Mouse (Mus musculus) neutrophil, adult 5-6 weeks (primary cell): ENCODE results near the gene 4921507P07Rik. TPM values are rescaled to one million over a fixed set of nuclear protein-coding genes. Genes with fewer than 3 reads are reported as not detected.
"Not testable (repeated sequence)": the region's sequence is repeated elsewhere in the genome, so short reads cannot be mapped to it uniquely, and the experiment has no call there.

Experiments used
- ATAC-seq: fragments of 151-379, 151-347 bp; 2 replicates; pipeline ENCODE4 v1.8.0; 2017; ENCODE audit warnings: mild to moderate bottlenecking, moderate TSS enrichment; ENCODE audit not compliant: insufficient number of reproducible peaks, poor library complexity, low FRiP score, severe bottlenecking; ENCODE audit errors: extremely low read depth
- total RNA-seq: library from RNA; stranded (forward); fragments of 200-1000 nt; gene quantifications from 2 replicates; pipeline ENCODE4 v1.2.3, GENCODE M21; 2017

Gene 4921507P07Rik
- total RNA-seq, 1 experiment from 2014 or later: 0.35 TPM

DNA sequence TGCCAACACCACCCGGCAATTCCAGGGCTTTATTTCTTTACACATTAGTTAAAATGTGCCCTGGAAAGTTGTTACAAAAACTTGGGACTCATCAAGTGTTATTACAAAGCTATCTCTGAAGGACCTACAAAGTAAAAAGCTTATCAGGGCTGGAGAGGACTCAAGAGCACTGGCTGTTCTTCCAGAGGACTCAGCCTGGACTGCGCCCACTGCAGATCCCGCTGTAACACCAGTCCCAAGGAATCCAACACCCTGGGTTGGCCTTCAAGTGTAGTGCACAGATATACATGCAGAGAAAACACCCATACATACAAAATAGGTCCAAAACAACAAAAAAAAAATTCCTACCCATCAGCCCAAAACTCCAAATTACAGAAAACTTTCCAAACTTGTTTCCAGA is 32.8 kb downstream of the 4921507P07Rik start:
- ATAC-seq: no peak

DNA sequence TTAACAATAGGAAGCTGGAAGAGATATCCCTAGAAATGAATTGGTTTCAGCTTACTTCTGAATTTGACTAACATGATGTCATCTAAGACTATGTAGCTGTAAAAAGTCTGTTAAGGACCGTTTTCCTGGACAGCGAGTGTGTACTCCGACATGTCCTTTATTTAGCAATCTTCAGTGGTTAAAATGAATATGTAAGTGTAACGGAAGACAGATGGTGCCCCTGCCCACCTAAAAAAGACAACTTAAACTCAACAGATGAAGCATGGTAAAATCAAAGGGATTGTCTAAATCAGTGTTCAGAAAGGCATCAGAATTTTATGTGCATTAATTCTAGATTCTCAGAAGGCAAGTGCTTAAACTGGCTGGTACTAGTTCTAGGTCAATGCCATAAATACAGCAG is 34.0 kb downstream of the 4921507P07Rik start:
- no peak for ATAC-seq

DNA sequence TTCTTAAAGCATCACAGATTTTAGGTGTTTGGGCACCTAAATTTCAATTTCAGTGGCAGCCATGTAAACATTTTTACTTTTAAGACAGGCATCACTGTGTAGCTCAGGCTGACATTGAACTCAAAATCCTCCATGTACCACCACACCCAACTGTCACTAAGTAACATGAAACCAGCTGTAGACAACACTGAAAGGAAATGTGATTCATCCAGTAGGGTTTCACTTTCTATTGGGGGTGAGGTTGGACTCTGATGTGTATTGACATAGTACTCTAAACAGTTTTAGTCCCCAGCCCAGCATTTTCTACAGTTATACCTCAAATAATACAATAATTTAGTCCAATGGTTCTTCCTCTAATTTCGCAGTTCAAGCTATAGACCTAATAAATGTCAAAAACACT is 35.7 kb downstream of the 4921507P07Rik start:
- peak; percentile 30; the same call in 1 of the 2 replicates for ATAC-seq

DNA sequence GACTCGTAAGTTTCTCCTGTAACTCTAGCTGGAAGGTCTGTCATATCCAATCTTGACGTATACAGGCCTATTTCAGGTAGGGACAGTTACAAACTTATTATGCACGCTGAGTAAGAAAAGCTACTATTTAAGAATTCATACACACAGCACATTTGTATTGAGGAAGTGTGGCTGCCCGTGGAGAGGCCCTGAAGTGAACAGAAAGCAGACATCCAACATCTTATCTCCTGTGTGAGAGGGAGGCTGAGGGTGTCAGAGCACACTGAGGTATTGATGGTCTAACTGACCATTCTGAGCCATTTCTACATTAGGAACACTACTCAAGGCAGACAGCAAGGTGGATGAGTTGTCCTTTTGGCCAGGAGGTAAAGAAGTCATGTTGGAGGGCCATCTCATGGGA is 37.6 kb downstream of the 4921507P07Rik start:
- no peak for ATAC-seq

DNA sequence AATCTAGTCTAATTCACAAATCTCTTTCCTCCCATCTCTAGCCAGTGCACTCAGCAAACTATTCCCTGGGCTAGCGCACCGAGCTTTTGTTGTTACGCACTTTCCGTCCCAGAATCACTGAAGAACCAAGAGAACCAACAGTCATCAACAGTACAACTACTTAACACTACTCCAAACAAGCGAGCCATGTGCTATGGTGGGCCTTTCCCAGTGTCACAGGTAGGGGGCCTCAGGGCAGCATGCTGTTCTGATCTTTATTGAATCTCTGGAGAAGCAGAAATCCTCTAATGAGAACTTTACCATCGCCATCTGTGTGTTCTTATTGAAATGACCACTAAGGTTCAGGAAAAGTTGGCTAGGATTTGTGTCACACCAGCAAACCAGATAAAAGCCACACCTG is 38.9 kb downstream of the 4921507P07Rik start:
- ATAC-seq: no peak

DNA sequence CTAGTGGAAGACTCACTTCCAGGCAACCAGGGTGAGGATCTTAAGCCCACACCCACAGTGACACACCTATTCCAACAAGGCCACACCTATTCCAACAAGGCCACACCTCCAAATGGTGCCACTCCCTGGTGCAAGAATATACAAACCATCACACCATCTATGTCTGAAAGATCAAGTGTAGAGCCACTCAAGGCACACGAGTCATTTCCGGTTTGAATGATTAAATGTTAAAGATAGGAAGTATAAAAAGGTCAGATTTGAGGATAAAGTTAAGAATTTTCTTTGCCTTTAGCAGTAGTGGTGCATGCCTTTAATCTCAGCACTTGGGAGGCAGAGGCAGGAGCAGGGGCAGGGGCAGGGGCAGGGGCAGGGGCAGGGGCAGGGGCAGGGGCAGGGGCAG is 42.2 kb downstream of the 4921507P07Rik start:
- ATAC-seq: not testable (repeated sequence)

DNA sequence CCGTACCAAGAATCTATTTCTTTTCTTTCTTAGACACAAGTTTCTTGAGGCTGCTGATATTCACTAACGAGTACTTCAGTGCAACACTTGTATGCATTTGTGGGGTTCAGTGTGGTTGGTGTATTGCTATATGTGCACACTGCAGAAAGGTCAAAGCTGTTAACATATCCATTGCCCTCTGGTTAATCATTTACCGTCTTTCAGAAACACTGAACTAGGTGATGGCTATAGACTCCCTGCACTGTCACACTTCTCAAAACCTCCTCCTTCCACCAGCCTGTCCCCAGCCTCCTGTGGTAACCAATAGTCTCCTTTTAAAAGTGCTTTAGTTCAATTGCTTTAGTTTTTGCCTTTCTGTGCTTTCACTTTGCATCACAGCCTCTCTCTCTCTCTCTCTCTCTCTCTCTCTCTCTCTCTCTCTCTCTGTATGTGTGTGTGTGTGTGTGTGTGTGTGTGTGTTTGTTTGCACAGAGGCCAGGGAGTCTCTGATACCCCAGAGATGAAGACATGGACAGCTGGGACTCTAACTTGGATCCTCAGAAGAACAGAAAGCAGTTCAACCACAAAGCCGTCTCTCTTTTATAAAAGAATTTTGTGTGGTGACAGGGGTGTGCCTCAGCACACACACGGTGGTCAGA is 43.4 kb downstream of the 4921507P07Rik start:
- ATAC-seq: no peak

DNA sequence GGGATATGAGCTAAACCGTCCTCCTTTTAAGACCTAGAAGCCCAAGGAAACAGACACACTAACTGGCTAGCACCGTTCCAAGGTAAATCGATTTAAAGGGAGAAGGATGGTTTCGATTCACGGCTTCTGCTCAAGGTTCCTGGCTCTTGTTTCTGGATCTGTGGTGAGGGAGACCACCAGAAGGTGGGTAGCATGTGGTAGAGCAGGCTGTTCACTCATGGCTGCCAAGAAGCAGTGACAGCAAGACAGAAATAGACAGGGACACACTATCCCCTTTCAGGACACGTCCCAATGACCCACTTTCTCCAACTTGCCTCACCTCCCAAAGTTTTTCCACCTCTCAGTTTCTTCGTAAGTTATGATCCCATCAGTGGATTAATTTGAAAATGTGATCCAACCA is 46.6 kb downstream of the 4921507P07Rik start:
- no peak for ATAC-seq

DNA sequence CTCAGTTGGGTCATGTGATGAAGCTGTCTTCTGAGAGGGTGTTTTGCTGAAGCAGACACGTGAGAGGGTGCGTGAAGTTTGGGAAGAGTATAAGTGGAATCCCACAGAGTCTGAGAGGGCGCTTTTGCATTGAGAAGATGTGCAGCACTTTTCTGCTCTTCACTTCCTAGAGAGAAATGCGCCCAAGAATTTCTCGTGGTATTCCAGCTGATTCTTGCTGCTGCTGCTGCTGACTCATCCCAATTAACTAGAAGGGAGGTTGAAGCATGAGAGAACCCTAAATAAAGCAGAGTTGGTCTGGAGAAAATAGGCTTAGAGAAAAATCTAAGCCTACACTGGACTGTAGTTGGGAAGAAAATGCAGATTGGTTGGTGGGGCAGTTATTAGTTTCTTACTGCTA is 47.4 kb downstream of the 4921507P07Rik start:
- ATAC-seq: no peak

DNA sequence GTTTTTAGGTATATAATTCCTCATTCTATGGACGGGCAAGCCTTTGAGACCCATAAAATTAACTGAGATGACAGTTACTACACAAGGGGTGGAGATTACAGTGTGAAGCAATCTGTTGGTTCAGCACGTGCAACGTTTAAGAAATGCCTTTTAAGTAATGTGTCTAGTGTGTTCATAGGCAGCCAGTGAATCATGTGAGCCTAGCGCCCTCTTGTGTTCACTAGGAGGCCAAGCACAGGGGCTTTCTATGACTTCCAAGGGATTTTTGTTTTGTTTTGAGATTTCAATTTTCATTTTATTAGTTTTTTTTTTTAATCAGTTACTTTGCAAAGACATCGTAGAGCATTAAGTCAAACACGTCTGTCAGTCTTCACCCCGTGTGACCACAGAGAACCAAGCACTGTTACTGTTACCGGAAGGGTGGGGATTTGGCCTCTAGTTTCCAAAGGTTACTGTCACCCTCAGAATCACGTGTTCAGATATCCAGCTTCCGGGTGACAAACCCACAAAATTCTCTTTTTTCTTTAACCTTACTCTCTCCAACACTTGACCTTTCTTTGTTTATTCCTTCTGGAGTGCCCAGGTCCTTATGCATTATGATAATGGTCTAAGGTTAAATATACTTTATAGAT is 50.9 kb downstream of the 4921507P07Rik start:
- ATAC-seq: peak; percentile 81

DNA sequence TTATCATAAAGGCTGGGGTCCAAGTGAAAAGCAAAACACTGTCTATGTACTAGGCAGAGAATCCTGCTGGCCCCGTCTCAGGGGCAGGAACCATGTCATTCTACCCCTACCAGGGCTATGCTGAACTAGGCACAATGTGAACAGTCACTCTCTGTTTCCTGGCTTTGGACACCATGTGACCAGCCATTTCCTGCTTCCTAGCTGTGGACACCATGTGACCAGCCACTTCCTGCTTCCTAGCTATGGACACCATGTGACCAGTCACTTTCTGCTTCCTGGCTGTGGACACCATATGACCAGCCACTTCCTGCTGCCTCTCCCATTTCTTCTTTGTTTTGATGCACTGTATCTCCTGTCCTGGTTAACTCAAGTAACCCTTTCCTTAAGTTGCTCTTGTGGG is 53.9 kb downstream of the 4921507P07Rik start:
- ATAC-seq: peak; percentile 16; the same call in 1 of the 2 replicates

DNA sequence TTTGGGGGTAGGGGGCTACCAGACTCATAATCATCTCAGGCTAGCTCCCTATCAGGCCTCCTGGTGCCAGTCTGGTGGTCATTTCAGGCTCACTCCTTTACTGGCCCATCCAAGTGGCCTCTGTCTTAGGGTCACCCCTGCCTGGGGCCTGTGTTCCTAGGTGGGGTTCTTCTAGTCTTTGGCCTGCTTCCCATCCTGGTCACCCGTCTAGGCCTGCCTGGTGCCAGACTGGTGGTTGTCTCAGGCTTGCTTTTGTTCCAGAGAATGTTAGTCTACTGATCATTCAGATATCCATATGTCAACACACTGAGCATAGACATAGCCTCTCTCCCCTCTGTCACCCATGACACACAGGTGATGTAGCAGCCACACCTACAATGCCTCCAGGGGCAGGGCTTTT is 56.8 kb downstream of the 4921507P07Rik start:
- no peak for ATAC-seq

DNA sequence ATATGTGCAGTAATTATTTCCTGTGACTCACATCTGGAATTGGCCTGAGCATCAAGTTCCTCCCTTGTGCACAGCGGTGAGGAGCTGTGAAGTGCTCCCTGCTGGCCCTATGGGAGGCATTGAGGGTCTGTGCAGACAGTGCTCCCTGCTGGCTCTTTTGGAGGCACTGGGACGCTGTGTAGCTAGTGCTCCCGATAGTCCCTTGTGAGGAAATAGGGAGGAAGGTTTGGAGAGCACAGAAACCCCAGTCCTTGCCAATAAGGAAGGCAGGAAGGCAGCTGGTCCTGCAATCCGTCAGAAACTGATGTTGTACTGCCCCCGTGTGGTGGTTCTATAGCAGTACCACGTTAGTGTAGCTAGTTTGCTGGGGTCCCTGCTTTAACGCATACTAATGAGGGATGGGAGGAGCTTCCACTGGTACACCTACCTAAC is 60.0 kb downstream of the 4921507P07Rik start:
- peak; percentile 57; the same call in 1 of the 2 replicates for ATAC-seq

DNA sequence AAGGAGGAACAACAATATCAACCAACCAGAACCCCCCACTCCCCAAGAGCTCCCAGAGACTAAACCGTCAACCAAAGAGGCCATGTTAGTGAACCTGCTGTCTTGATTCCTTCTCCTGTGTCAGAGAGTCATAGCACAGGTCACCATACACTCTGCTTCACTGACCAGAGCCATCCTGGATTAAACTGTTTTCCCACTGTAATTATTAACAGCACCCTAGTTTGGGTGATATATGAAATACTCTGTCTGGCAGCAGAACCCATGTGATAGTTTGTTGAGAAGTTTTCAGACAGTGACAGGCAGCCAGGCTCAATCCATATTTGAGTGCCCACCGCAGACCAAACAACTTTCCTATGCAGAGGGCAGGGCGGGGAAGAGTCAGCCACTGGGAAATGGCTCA is 61.1 kb downstream of the 4921507P07Rik start:
- no peak for ATAC-seq

DNA sequence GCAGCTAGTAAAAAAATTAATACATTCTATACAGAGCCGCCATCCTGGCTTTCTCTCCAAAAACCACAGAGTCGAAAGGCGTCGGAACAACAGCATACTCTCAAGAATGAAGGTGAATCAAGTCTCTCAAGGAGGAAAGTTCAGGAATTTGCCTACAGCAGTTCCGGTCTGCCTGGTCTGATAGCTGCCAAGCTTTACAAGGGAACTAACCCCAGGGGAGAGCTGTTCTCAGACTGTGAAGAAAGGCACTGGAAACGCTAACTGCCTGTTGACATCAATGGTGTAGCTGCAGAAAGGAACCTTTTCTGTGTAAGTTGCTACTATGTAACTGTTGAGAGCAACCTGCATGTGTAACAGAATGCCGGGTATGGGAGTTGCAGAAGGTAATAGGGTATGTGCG is 64.5 kb downstream of the 4921507P07Rik start:
- no peak for ATAC-seq

DNA sequence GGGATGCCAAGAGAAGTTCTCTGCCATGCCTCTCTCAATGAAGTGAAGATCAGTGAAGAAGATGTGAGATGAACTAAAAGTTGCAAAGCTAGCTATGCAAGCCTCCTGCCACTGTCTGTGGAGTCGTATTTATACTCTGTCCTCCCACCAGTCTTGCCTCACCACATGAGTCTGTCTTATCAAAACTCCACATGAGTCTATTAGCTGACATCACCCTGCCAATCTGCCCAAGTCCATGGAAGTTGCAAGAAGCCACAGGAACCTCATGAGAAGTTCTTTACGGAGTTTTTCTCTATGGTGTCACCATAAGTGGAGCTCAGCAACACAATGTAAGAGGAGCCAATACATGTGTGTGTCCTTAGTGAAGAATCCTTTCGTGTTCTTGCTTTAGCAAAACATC is 65.4 kb downstream of the 4921507P07Rik start:
- ATAC-seq: no peak

DNA sequence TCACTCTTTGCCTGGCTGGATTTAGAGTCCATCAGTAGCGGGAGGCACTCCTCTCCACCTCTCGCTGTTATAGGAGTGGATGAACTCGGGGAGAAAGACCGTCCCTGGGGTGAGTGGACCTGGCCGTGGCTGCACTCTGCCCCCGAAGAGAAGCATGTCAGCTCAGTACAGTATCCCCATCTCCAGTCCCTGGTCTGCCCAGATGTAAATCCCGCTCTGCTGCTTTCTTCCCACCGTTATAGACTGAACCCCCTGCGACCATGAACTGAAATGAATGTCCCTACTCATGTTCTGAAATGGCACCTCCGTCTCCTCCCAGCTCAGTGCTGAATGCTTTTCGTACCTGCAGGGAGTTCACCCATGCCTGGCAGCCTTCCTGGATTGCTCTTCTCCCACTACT is 67.2 kb downstream of the 4921507P07Rik start:
- ATAC-seq: no peak

DNA sequence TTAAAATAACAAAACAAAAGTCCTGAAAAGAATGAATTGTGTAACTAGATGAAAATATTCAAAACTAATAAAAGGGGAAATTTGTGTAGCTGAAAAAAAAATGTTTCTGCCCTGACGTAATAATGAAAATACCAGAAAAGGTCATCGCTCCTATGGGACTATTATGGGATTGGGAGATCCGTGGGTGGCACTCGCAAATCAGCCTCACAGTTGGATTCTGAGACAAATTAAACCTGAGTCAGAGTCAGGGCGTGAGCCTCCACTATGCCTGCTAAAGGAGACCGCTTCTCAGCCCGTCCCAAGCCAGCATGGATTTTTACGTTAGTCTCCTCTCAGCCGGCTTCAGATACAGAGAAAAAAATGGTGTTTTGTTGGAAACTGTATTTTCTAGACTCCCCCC is 69.0 kb downstream of the 4921507P07Rik start:
- ATAC-seq: no peak

DNA sequence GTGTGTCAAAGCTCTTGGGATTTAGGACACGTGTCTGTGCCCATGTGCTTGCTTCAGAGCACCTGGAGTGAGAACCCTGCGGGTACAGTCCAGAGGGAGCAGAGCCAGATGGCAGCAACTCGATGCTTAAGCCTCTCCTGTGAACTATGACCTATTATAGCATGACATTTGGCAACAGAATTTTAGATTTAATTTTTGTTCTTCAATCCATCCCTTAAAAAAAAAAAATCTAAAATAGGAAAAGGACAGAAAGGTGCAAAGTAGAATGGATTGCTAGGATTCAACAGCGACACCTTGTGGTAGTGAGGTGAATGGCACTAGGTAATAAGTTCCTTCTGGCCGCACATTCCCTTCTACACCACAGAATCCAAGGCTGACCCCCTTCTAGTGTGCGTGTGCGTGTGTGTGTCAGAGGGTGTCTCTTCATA is 69.8 kb downstream of the 4921507P07Rik start:
- ATAC-seq: no peak

DNA sequence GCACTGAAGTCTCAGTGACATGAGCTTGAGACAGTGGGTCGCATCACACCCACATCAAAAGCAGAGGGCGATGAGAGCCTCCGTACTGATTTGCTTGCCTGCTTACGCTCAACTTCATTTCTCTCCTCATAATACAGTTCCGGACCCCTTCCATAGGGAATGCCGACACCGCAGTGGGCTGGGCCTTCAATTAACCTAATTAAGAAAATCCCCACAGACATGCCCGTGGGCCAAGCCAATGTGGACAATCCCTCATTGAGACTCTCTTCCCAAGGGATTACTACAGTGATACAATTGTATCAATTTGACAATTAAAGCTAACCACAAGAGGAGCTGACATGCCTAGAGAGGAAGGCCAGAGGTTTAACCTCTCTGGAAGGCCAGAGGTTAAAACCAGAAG is 70.6 kb downstream of the 4921507P07Rik start:
- no peak for ATAC-seq
